12 mouse cellular contexts compared by ENCODE assay signal in genomic region chr5:113334621-113335530, GRCm38 (mm10). TPM values are rescaled to one million over a fixed set of nuclear protein-coding genes. Genes with fewer than 3 reads are reported as not detected.
DNase-seq lines count a peak whose midpoint lies in the region; ATAC-seq and TF ChIP-seq lines count a peak whose summit lies in the region.
"Had no signal": no experiment of that assay in that cellular context is flagged by ENCODE, and none has a peak within 500 bp of the region (broad histone marks: within the 10 kb centered on the region; RNA-seq: fewer than 3 reads in every experiment).

No protein-coding gene starts in this region.

- no peaks in the 10 kb centered on the region for H3K36me3 ChIP-seq in heart, embryonic 10.5 days
- H3K36me3 ChIP-seq in testis, adult 2 months (ENCODE audit: control insufficient read depth, insufficient read depth, low read length): no peaks in the 10 kb centered on the region
- H3K36me3 ChIP-seq in limb, embryonic 12.5 days: no peaks in the 10 kb centered on the region
- H3K36me3 ChIP-seq: liver, embryonic 13.5 days had no signal

- peak overlapping the region; percentile 49 for H3K4me2 ChIP-seq in limb, embryonic 12.5 days
- H3K4me2 ChIP-seq: liver, embryonic 13.5 days had no signal

- ATAC-seq in limb, embryonic 12.5 days (ENCODE audit: insufficient number of reproducible peaks, insufficient read depth, low FRiP score, low TSS enrichment, low read depth): no peak
- ATAC-seq: activated CD4-positive, CD25-positive, alpha-beta regulatory T cell, adult 4 months had no signal

- peak; percentile 4; the same call in 1 of the 2 replicates for TF ChIP-seq POLR2A in testis, adult 2 months (IDR thresholded peaks at IDR 0.05; ENCODE audit: control insufficient read depth, low read depth, low read length)

- no peak for TF ChIP-seq CTCF in testis, adult 2 months (IDR thresholded peaks at IDR 0.05; ENCODE audit: control insufficient read depth, insufficient read depth, insufficient replicate concordance, low read depth, low read length)

- H3K9me3 ChIP-seq in heart, embryonic 10.5 days: no peaks in the 10 kb centered on the region
- H3K9me3 ChIP-seq in limb, embryonic 12.5 days: peaks cover 6% of the 10 kb centered on the region; the same call in 1 of the 2 replicates
- H3K9me3 ChIP-seq: liver, embryonic 13.5 days had no signal

- H3K9ac ChIP-seq in limb, embryonic 12.5 days (replicated peaks): peak overlapping the region; percentile 18; the same call in 1 of the 2 replicates
- H3K9ac ChIP-seq: liver, embryonic 13.5 days had no signal

- peak overlapping the region; percentile 47 for H3K4me3 ChIP-seq in heart, embryonic 10.5 days
- H3K4me3 ChIP-seq in testis, adult 2 months (ENCODE audit: control insufficient read depth, low read depth, low read length): peak overlapping the region; percentile 91
- H3K4me3 ChIP-seq in limb, embryonic 12.5 days (replicated peaks): peak overlapping the region; percentile 26
- H3K4me3 ChIP-seq: liver, embryonic 13.5 days had no signal

- H3K4me1 ChIP-seq in heart, embryonic 10.5 days: peaks cover 18% of the 10 kb centered on the region
- H3K4me1 ChIP-seq in testis, adult 2 months (ENCODE audit: control insufficient read depth, insufficient read depth, low read length): peaks cover 26% of the 10 kb centered on the region
- H3K4me1 ChIP-seq in limb, embryonic 12.5 days (replicated peaks): peaks cover 16% of the 10 kb centered on the region
- H3K4me1 ChIP-seq: liver, embryonic 13.5 days had no signal

- peaks cover 93% of the 10 kb centered on the region for H3K27me3 ChIP-seq in heart, embryonic 10.5 days (ENCODE audit: insufficient read depth, poor library complexity, severe bottlenecking)
- no peaks in the 10 kb centered on the region for H3K27me3 ChIP-seq in testis, adult 2 months (ENCODE audit: control insufficient read depth, insufficient read depth, low read length)
- H3K27me3 ChIP-seq in limb, embryonic 12.5 days: peaks cover 92% of the 10 kb centered on the region

- DNase-seq in heart, embryonic 10.5 days (ENCODE audit: low spot score): no peak
- DNase-seq in heart, postnatal 4 days: no peak
- no peak for DNase-seq in testis, postnatal 10 days (ENCODE audit: low spot score)
- DNase-seq in testis, postnatal 14 days (ENCODE audit: low spot score): peak; percentile 61
- no peak for DNase-seq in left cerebral cortex, adult 9 months (ENCODE audit: low spot score in 2 of 2)
- DNase-seq in kidney, postnatal 36 days: no peak
- DNase-seq: cerebellum, postnatal 14 days; liver, embryonic 13.5 days had no signal

- WGBS in heart, embryonic 10.5 days: 7% methylated on average over 34 of the region's 34 CpGs
- 6% methylated on average over 34 of the region's 34 CpGs for WGBS in limb, embryonic 12.5 days

- H3K27ac ChIP-seq in heart, embryonic 10.5 days: no peak overlapping the region
- peak overlapping the region; percentile 52 for H3K27ac ChIP-seq in testis, adult 2 months (ENCODE audit: control insufficient read depth, insufficient read depth, low read depth, low read length)
- H3K27ac ChIP-seq in limb, embryonic 12.5 days: no peak overlapping the region
- H3K27ac ChIP-seq: liver, embryonic 13.5 days had no signal

RNA-seq across cellular contexts. Expression of gene Aym1, which starts 22.2 kb away (rescaled TPM):
- not detected in 2 replicates for polyA plus RNA-seq in heart, embryonic 10.5 days (2016; fragmentation: Nextera tagmentation; extraction: Ambion mirVana)
- not detected for total RNA-seq in heart, postnatal 4 days (2021)
- polyA plus RNA-seq in testis, adult 2 months (2012; rRNA removed): 10.8 and 12.8 TPM in 2 replicates
- polyA plus RNA-seq in limb, embryonic 12.5 days (2016; fragmentation: Nextera tagmentation; extraction: Ambion mirVana): not detected in 2 replicates
- total RNA-seq: heart, adult 18-20 months had no signal
- polyA plus RNA-seq: activated CD4-positive, CD25-positive, alpha-beta regulatory T cell, adult 4 months; liver, embryonic 13.5 days had no signal

RNA-seq across cellular contexts. Expression of gene Sgsm1, which starts 24.3 kb away (rescaled TPM):
- 6.5 and 6.7 TPM in 2 replicates for polyA plus RNA-seq in heart, embryonic 10.5 days (2016; fragmentation: Nextera tagmentation; extraction: Ambion mirVana)
- under 1 TPM; 0.77 to 0.86 TPM for total RNA-seq in heart, postnatal 4 days (2021)
- 1.8 and 2.2 TPM in 2 replicates for polyA plus RNA-seq in testis, adult 2 months (2012; rRNA removed)
- 6.6 and 7.0 TPM in 2 replicates for polyA plus RNA-seq in limb, embryonic 12.5 days (2016; fragmentation: Nextera tagmentation; extraction: Ambion mirVana)
- polyA plus RNA-seq: activated CD4-positive, CD25-positive, alpha-beta regulatory T cell, adult 4 months had no signal

Comparison
In these comparisons a context has a peak if more than half of its experiments do, and no peak if none do; other contexts are left out.
1. H3K4me3 ChIP-seq: peak in every context shown above with its lines; median percentile 91 in testis, adult 2 months; 47 in heart, embryonic 10.5 days; 26 in limb, embryonic 12.5 days.
2. RNA of gene Aym1, which starts 22.2 kb away (polyA plus RNA-seq): 10.8 to 12.8 TPM in testis, adult 2 months; not detected in heart, embryonic 10.5 days and not detected in limb, embryonic 12.5 days; every median in the first group is over 10 times any median in the second.